In genomic region chr6:68813346-68813745, GRCm38 (mm10) we compare ENCODE assay signal across 18 mouse cellular contexts.
"Had no signal": no experiment of that assay in that cellular context is flagged by ENCODE, and none has a peak within 500 bp of the region (broad histone marks: within the 10 kb centered on the region; RNA-seq: fewer than 3 reads in every experiment).

No protein-coding gene starts in this region.

- H3K9me3 ChIP-seq: midbrain, embryonic 10.5 days; midbrain, embryonic 12.5 days; neural tube, embryonic 13.5 days; neural tube, embryonic 15.5 days had no signal

- DNase-seq: lung, adult 18-20 months; lung, embryonic 14.5 days; lung, postnatal 10 days; lung, postnatal 4 days; midbrain, embryonic 14.5 days; retina, postnatal 1 day; right cerebral cortex, adult 18-20 months; right cerebral cortex, postnatal 25 days; right cerebral cortex, postnatal 4 days; spleen, adult 18-20 months; thymus, adult 2 months; thymus, postnatal 25 days; thymus, postnatal 4 days had no signal

- H3K4me1 ChIP-seq: midbrain, embryonic 10.5 days; midbrain, embryonic 12.5 days; neural tube, embryonic 13.5 days; neural tube, embryonic 15.5 days had no signal

- H3K4me2 ChIP-seq: lung, embryonic 14.5 days; midbrain, embryonic 12.5 days; neural tube, embryonic 13.5 days; neural tube, embryonic 15.5 days had no signal

- H3K4me3 ChIP-seq: midbrain, embryonic 10.5 days; midbrain, embryonic 12.5 days; myocyte; neural tube, embryonic 13.5 days; neural tube, embryonic 15.5 days had no signal

- H3K27me3 ChIP-seq: midbrain, embryonic 12.5 days; neural tube, embryonic 13.5 days; neural tube, embryonic 15.5 days had no signal

- H3K36me3 ChIP-seq: midbrain, embryonic 10.5 days; midbrain, embryonic 12.5 days; neural tube, embryonic 13.5 days; neural tube, embryonic 15.5 days had no signal

- H3K27ac ChIP-seq: midbrain, embryonic 10.5 days; midbrain, embryonic 12.5 days; neural tube, embryonic 13.5 days; neural tube, embryonic 15.5 days had no signal

- H3K9ac ChIP-seq: lung, embryonic 14.5 days; midbrain, embryonic 12.5 days; neural tube, embryonic 13.5 days; neural tube, embryonic 15.5 days had no signal
